Mouse (Mus musculus) kidney, adult 8-10 months (tissue): ENCODE measurements at regions not wholly inside any gene's neighbourhood (a gene's known extent, or its start where the extent isn't known, plus 50 kb on each side); places are given as distances from the start of the nearest gene placed in this dataset.

Source experiments
- DNase-seq, 2 experiments: peaks; one replicate each; pipeline ENCODE4 v3.0.0; 2022

- DNase-seq, result no peak
Measured at GRCm38 (mm10) chr6:117015461-117015860, 152.9 kb upstream of the Cxcl12 start.

GRCm38 (mm10) chr6:117021851-117022250, 146.5 kb upstream of the Cxcl12 start:
- peak; percentile 9 to 25 for DNase-seq

- no peak for DNase-seq
Measured at GRCm38 (mm10) chr6:117032042-117032746, 136.1 kb upstream of the Cxcl12 start.

- no peak for DNase-seq
Measured at GRCm38 (mm10) chr6:117043744-117044143, 124.6 kb upstream of the Cxcl12 start.

GRCm38 (mm10) chr6:117049459-117050010, 118.8 kb upstream of the Cxcl12 start:
- peak in 1 of 2 experiments; percentile 4 for DNase-seq

- DNase-seq, result peak; percentile 53 to 58
Measured at GRCm38 (mm10) chr6:117060688-117061087, 107.6 kb upstream of the Cxcl12 start.

GRCm38 (mm10) chr6:117067541-117068305, 100.6 kb upstream of the Cxcl12 start:
- DNase-seq, result no peak

- DNase-seq, result no peak
Measured at GRCm38 (mm10) chr6:117071311-117071710, 97.0 kb upstream of the Cxcl12 start.

- no peak for DNase-seq
Measured at GRCm38 (mm10) chr6:117071857-117072256, 96.5 kb upstream of the Cxcl12 start.

- DNase-seq, result no peak
Measured at GRCm38 (mm10) chr6:117079500-117079899, 88.8 kb upstream of the Cxcl12 start.

GRCm38 (mm10) chr6:117080973-117081372, 87.4 kb upstream of the Cxcl12 start:
- peak; percentile 12 to 30 for DNase-seq

GRCm38 (mm10) chr6:117084211-117084610, 84.1 kb upstream of the Cxcl12 start:
- DNase-seq, result no peak

GRCm38 (mm10) chr6:117084833-117085500, 83.4 kb upstream of the Cxcl12 start:
- no peak for DNase-seq

GRCm38 (mm10) chr6:117094742-117095141, 73.6 kb upstream of the Cxcl12 start:
- no peak for DNase-seq

GRCm38 (mm10) chr6:117099871-117100270, 68.5 kb upstream of the Cxcl12 start:
- no peak for DNase-seq

GRCm38 (mm10) chr6:117102693-117103092, 65.6 kb upstream of the Cxcl12 start:
- DNase-seq, result no peak

GRCm38 (mm10) chr6:117104047-117104446, 64.3 kb upstream of the Cxcl12 start:
- DNase-seq, result no peak

GRCm38 (mm10) chr6:117104463-117104862, 63.9 kb upstream of the Cxcl12 start:
- DNase-seq, result no peak

GRCm38 (mm10) chr6:117105182-117105589, 63.1 kb upstream of the Cxcl12 start:
- DNase-seq, result no peak

GRCm38 (mm10) chr6:117110291-117110690, 58.0 kb upstream of the Cxcl12 start:
- DNase-seq, result no peak

GRCm38 (mm10) chr6:117114859-117115258, 53.5 kb upstream of the Cxcl12 start:
- no peak for DNase-seq

GRCm38 (mm10) chr6:117118081-117118480, 50.3 kb upstream of the Cxcl12 start:
- DNase-seq, result no peak
